Mouse (Mus musculus) kidney, embryonic 14.5 days (tissue): Measurements from ENCODE around the gene Rag1. TPM values are rescaled to one million over a fixed set of nuclear protein-coding genes. Genes with fewer than 3 reads are reported as not detected.

Experiments
- ATAC-seq: fragments of 200-750 bp; cut with Nextera tagmentation; 2 replicates; pipeline ENCODE4 v1.8.0; 2017; ENCODE audit warnings: moderate number of reproducible peaks, mild to moderate bottlenecking, moderate TSS enrichment, moderate library complexity; ENCODE audit not compliant: low FRiP score, low TSS enrichment
- H3K27ac ChIP-seq: fragments of 300-500 bp; sonication (generic); 2 replicates; pipeline ENCODE4 v1.5.1; 2014; ENCODE audit warnings: low read depth, mild to moderate bottlenecking, low read length, moderate library complexity, mixed read lengths
- H3K27me3 ChIP-seq: fragments of 300-500 bp; sonication (generic); 2 replicates; pipeline ENCODE4 v1.6.1; 2014; ENCODE audit warnings: mild to moderate bottlenecking, low read length; ENCODE audit not compliant: control insufficient read depth, insufficient read depth
- H3K36me3 ChIP-seq: fragments of 300-500 bp; sonication (generic); 2 replicates; pipeline ENCODE4 v1.6.1; 2014; ENCODE audit warnings: low read length, mixed read lengths; ENCODE audit not compliant: control insufficient read depth, insufficient read depth
- H3K4me1 ChIP-seq: fragments of 300-500 bp; sonication (generic); 2 replicates; pipeline ENCODE4 v1.6.1; 2014; ENCODE audit warnings: low read length, mixed read lengths; ENCODE audit not compliant: control insufficient read depth, insufficient read depth
- H3K4me2 ChIP-seq: fragments of 300-500 bp; sonication (generic); replicated peaks from 2 replicates; pipeline ENCODE4 v1.6.1; 2014; ENCODE audit warnings: low read depth, mild to moderate bottlenecking, low read length
- H3K4me3 ChIP-seq: fragments of 300-500 bp; sonication (generic); 2 replicates; pipeline ENCODE4 v1.5.1; 2014; ENCODE audit warnings: mild to moderate bottlenecking, low read length
- H3K9ac ChIP-seq: fragments of 300-500 bp; sonication (generic); 2 replicates; pipeline ENCODE4 v1.6.1; 2014; ENCODE audit warnings: low read depth, mild to moderate bottlenecking, low read length, moderate library complexity
- H3K9me3 ChIP-seq: fragments of 300-500 bp; sonication (generic); 2 replicates; pipeline ENCODE4 v1.6.1; 2016; ENCODE audit warnings: low read length; ENCODE audit not compliant: control insufficient read depth
- WGBS: fragments of 180-500 bp; shearing (Covaris S2); extraction: QIAGEN DNeasy Blood & Tissue Kit; methylation state at CpG from one replicate; pipeline ENCODE4 v1.1.7; 2014; 5-methylcytosine and 5-hydroxymethylcytosine counted together
- polyA plus RNA-seq: library from polyadenylated mRNA; unstranded; fragments of >200 nt; fragmentation: Nextera tagmentation; extraction: Ambion mirVana; gene quantifications from 2 replicates; pipeline ENCODE4 v1.2.1, GENCODE M21; 2014

The Rag1 gene
- polyA plus RNA-seq, 1 experiment from 2014 or later, result 0.03 TPM

GRCm38 (mm10) chr2:101650446-101650845 lies 1.1 kb upstream of the Rag1 start:
- no peak for ATAC-seq
- no peak overlapping the region for H3K9ac ChIP-seq
- H3K27me3 ChIP-seq, result no peaks in the 10 kb centered on the region
- no peaks in the 10 kb centered on the region for H3K4me1 ChIP-seq
- no peaks in the 10 kb centered on the region for H3K9me3 ChIP-seq
- no peak overlapping the region for H3K4me3 ChIP-seq
- no peak overlapping the region for H3K4me2 ChIP-seq
- no peaks in the 10 kb centered on the region for H3K36me3 ChIP-seq
- WGBS, result 67% methylated on average over 1 of the region's 1 CpGs
- H3K27ac ChIP-seq, result no peak overlapping the region

GRCm38 (mm10) chr2:101648361-101648760 lies 940 bp downstream of the Rag1 start:
- 88% methylated on average over 2 of the region's 2 CpGs for WGBS
- no peaks in the 10 kb centered on the region for H3K27me3 ChIP-seq
- no peaks in the 10 kb centered on the region for H3K4me1 ChIP-seq
- H3K9me3 ChIP-seq, result no peaks in the 10 kb centered on the region
- no peak overlapping the region for H3K4me2 ChIP-seq
- ATAC-seq, result no peak
- H3K4me3 ChIP-seq, result no peak overlapping the region
- H3K9ac ChIP-seq, result no peak overlapping the region
- H3K36me3 ChIP-seq, result no peaks in the 10 kb centered on the region
- H3K27ac ChIP-seq, result no peak overlapping the region

GRCm38 (mm10) chr2:101645841-101646240 lies 3.5 kb downstream of the Rag1 start:
- Histone ChIP-seq H3K9me3 (no peaks in the 10 kb centered on the region), H3K4me3 (no peak overlapping the region), H3K9ac (no peak overlapping the region), H3K4me2 (no peak overlapping the region), H3K36me3 (no peaks in the 10 kb centered on the region), H3K4me1 (no peaks in the 10 kb centered on the region), H3K27ac (no peak overlapping the region), H3K27me3 (no peaks in the 10 kb centered on the region)
- no peak for ATAC-seq
- WGBS, result 96% methylated on average over 1 of the region's 1 CpGs

GRCm38 (mm10) chr2:101639840-101640350 lies 9.4 kb downstream of the Rag1 start:
- no peaks in the 10 kb centered on the region for H3K9me3 ChIP-seq
- H3K27me3 ChIP-seq, result no peaks in the 10 kb centered on the region
- no peak overlapping the region for H3K4me2 ChIP-seq
- H3K4me1 ChIP-seq, result no peaks in the 10 kb centered on the region
- WGBS, result 84% methylated on average over 3 of the region's 3 CpGs
- no peak for ATAC-seq
- H3K9ac ChIP-seq, result no peak overlapping the region
- no peaks in the 10 kb centered on the region for H3K36me3 ChIP-seq
- no peak overlapping the region for H3K4me3 ChIP-seq
- no peak overlapping the region for H3K27ac ChIP-seq

GRCm38 (mm10) chr2:101638979-101639839 lies 10.1 kb downstream of the Rag1 start:
- ATAC-seq, result no peak
- Histone ChIP-seq H3K4me1 (no peaks in the 10 kb centered on the region), H3K27me3 (no peaks in the 10 kb centered on the region), H3K36me3 (no peaks in the 10 kb centered on the region), H3K9me3 (no peaks in the 10 kb centered on the region), H3K27ac (no peak overlapping the region), H3K4me3 (no peak overlapping the region), H3K9ac (no peak overlapping the region), H3K4me2 (no peak overlapping the region)
- WGBS, result 26% methylated on average over 7 of the region's 7 CpGs

- peak overlapping the region; percentile 70 for H3K4me3 ChIP-seq
- 1% methylated on average over 31 of the region's 31 CpGs for WGBS
Measured at GRCm38 (mm10) chr2:101628297-101629236, 20.7 kb downstream of the Rag1 start.

GRCm38 (mm10) chr2:101627227-101627626 lies 22.1 kb downstream of the Rag1 start:
- no peak overlapping the region for H3K4me2 ChIP-seq
- ATAC-seq, result no peak
- no peak overlapping the region for H3K4me3 ChIP-seq
- H3K36me3 ChIP-seq, result no peaks in the 10 kb centered on the region
- H3K9ac ChIP-seq, result no peak overlapping the region
- H3K9me3 ChIP-seq, result no peaks in the 10 kb centered on the region
- no peaks in the 10 kb centered on the region; the same call in 1 of the 2 replicates for H3K4me1 ChIP-seq
- H3K27ac ChIP-seq, result no peak overlapping the region
- H3K27me3 ChIP-seq, result no peaks in the 10 kb centered on the region

More at GRCm38 (mm10) chr2:101628297-101629236, 20.7 kb downstream of the Rag1 start:
- Histone ChIP-seq H3K36me3 (no peaks in the 10 kb centered on the region), H3K4me1 (no peaks in the 10 kb centered on the region; the same call in 1 of the 2 replicates), H3K4me2 (peak overlapping the region; percentile 62), H3K27ac (peak overlapping the region; percentile 76; the same call in 1 of the 2 replicates), H3K9ac (peak overlapping the region; percentile 71), H3K9me3 (no peaks in the 10 kb centered on the region), H3K27me3 (no peaks in the 10 kb centered on the region)
- peak; percentile 99 for ATAC-seq

GRCm38 (mm10) chr2:101624526-101624925 lies 24.8 kb downstream of the Rag1 start, which contains the start of gene Rag2:
Rag2 (plus strand) TSS chr2:101624718.
- no peak for ATAC-seq
- Histone ChIP-seq H3K4me2 (no peak within 1 kb of the TSS), H3K36me3 (no peaks in the 10 kb centered on the region), H3K27me3 (no peaks in the 10 kb centered on the region), H3K9ac (no peak within 1 kb of the TSS), H3K9me3 (no peaks in the 10 kb centered on the region), H3K27ac (no peak within 1 kb of the TSS), H3K4me1 (no peaks in the 10 kb centered on the region; the same call in 1 of the 2 replicates), H3K4me3 (no peak within 1 kb of the TSS)
- WGBS, result 37% methylated on average over 4 of the region's 4 CpGs
